Mouse (Mus musculus) heart, postnatal 10 days (tissue): ENCODE data around the gene Fbxw15. TPM values are rescaled to one million over a fixed set of nuclear protein-coding genes. Genes with fewer than 3 reads are reported as not detected.
A peak's percentile ranks its signal among the peaks of the same experiment; 100 is the strongest.
"Not testable (repeated sequence)": the region's sequence is repeated elsewhere in the genome, so short reads cannot be mapped to it uniquely, and the experiment has no call there.

Experiments
- DNase-seq, 2 experiments: peaks; one replicate each; pipeline ENCODE4 v3.0.0; 2021
- intact Hi-C: fragments of 180-260 bp; cut with DNase I; formaldehyde crosslinking; loops from one replicate; pipeline ENCODE4 v1.15.1; 2025
- total RNA-seq, 2 experiments: library from RNA; stranded (reverse); gene quantifications; 2 replicates each; pipeline ENCODE4 v1.2.3; 2021

Fbxw15 gene
- total RNA-seq: not detected

- intact Hi-C loops, DNase-seq: not testable (repeated sequence)
Measured at GRCm38 (mm10) chr9:109568162-109568561, at the start of gene Fbxw15. Gene Fbxw15, minus strand, starts transcription at chr9:109568262.

- DNase-seq: peak in 1 of 2 experiments; percentile 10
- intact Hi-C loops: not testable (repeated sequence)
Measured at GRCm38 (mm10) chr9:109606837-109607236, 38.8 kb upstream of the Fbxw15 start.

GRCm38 (mm10) chr9:109602128-109602527, 34.1 kb upstream of the Fbxw15 start:
- intact Hi-C loops, DNase-seq: not testable (repeated sequence)

- intact Hi-C loops: no loop called here
- no peak for DNase-seq
Measured at GRCm38 (mm10) chr9:109597226-109597625, 29.2 kb upstream of the Fbxw15 start.

- no peak for DNase-seq
- intact Hi-C loops: no loop called here
Measured at GRCm38 (mm10) chr9:109594866-109595265, 26.8 kb upstream of the Fbxw15 start.

GRCm38 (mm10) chr9:109565546-109565945, 2.5 kb downstream of the Fbxw15 start:
- intact Hi-C loops: no loop called here
- no peak for DNase-seq

- intact Hi-C loops, DNase-seq: not testable (repeated sequence)
Measured at GRCm38 (mm10) chr9:109562106-109562505, 6.0 kb downstream of the Fbxw15 start.

- intact Hi-C loops: no loop called here
Measured at GRCm38 (mm10) chr9:109552483-109552882, 15.6 kb downstream of the Fbxw15 start.

GRCm38 (mm10) chr9:109549666-109550065, 18.4 kb downstream of the Fbxw15 start:
- intact Hi-C loops, DNase-seq: not testable (repeated sequence)

More at GRCm38 (mm10) chr9:109552483-109552882, 15.6 kb downstream of the Fbxw15 start:
- DNase-seq: no peak

GRCm38 (mm10) chr9:109523385-109524064, 44.5 kb downstream of the Fbxw15 start:
- DNase-seq: no peak
- intact Hi-C loops: no loop called here

Other genes with a start within 250 kb of the Fbxw15 start
- gene Fbxw28, start 228.6 kb downstream of the Fbxw15 start, total RNA-seq: not detected
- not detected for gene Fbxw22, start 164.0 kb downstream of the Fbxw15 start, total RNA-seq
- gene Fbxw16, start 119.1 kb downstream of the Fbxw15 start, total RNA-seq: not detected
- gene Fbxw19, start 72.4 kb downstream of the Fbxw15 start, total RNA-seq: not detected
- not detected for gene Fbxw24, start 57.8 kb upstream of the Fbxw15 start, total RNA-seq
- gene Fbxw25, start 96.4 kb upstream of the Fbxw15 start, total RNA-seq: not detected
- gene Fbxw18, start 134.4 kb upstream of the Fbxw15 start, total RNA-seq: not detected
- not detected for gene Fbxw26, start 177.8 kb upstream of the Fbxw15 start, total RNA-seq
- gene Fbxw27, start 222.4 kb upstream of the Fbxw15 start, total RNA-seq: not detected
- gene Spink8, start 244.0 kb upstream of the Fbxw15 start, total RNA-seq: not detected